Mouse (Mus musculus) forebrain, embryonic 11.5 days (tissue): ENCODE results near the gene Gm13287. TPM values are rescaled to one million over a fixed set of nuclear protein-coding genes. Genes with fewer than 3 reads are reported as not detected.
"Not testable (repeated sequence)": the region's sequence is repeated elsewhere in the genome, so short reads cannot be mapped to it uniquely, and the experiment has no call there.

ENCODE experiments used
- ATAC-seq: fragments of 200-750 bp; cut with Nextera tagmentation; replicated peaks from 2 replicates; pipeline ENCODE4 v1.8.0; 2017; ENCODE audit warnings: moderate TSS enrichment; ENCODE audit not compliant: low FRiP score
- DNase-seq: peaks from one replicate; pipeline ENCODE4 v3.0.0-alpha.2; 2017; ENCODE audit warnings: low spot score
- H3K27ac ChIP-seq: fragments of 300-500 bp; sonication (generic); 2 replicates; pipeline ENCODE4 v1.5.1; 2014; ENCODE audit warnings: low read depth, low read length
- H3K27me3 ChIP-seq: fragments of 300-500 bp; sonication (generic); 2 replicates; pipeline ENCODE4 v1.6.1; 2014; ENCODE audit warnings: mild to moderate bottlenecking, low read length, mixed read lengths; ENCODE audit not compliant: control insufficient read depth, insufficient read depth
- H3K36me3 ChIP-seq: fragments of 300-500 bp; sonication (generic); 2 replicates; pipeline ENCODE4 v1.6.1; 2014; ENCODE audit warnings: mild to moderate bottlenecking, low read length, moderate library complexity, mixed read lengths; ENCODE audit not compliant: control insufficient read depth, insufficient read depth
- H3K4me1 ChIP-seq: fragments of 300-500 bp; sonication (generic); replicated peaks from 2 replicates; pipeline ENCODE4 v1.6.1; 2014; ENCODE audit warnings: low read length, mixed read lengths; ENCODE audit not compliant: control insufficient read depth, insufficient read depth
- H3K4me2 ChIP-seq: fragments of 300-500 bp; sonication (generic); 2 replicates; pipeline ENCODE4 v1.6.1; 2014; ENCODE audit warnings: low read depth, mild to moderate bottlenecking, low read length, moderate library complexity, mixed read lengths; ENCODE audit not compliant: severe bottlenecking
- H3K4me3 ChIP-seq: fragments of 300-500 bp; sonication (generic); 2 replicates; pipeline ENCODE4 v1.5.1; 2014; ENCODE audit warnings: low read depth, low read length
- H3K9ac ChIP-seq: fragments of 300-500 bp; sonication (generic); 2 replicates; pipeline ENCODE4 v1.6.1; 2014; ENCODE audit warnings: low read length
- H3K9me3 ChIP-seq: fragments of 300-500 bp; sonication (generic); 2 replicates; pipeline ENCODE4 v1.6.1; 2016; ENCODE audit warnings: low read length, mixed read lengths; ENCODE audit not compliant: control insufficient read depth
- WGBS: fragments of 180-500 bp; shearing (Covaris S2); extraction: QIAGEN DNeasy Blood & Tissue Kit; methylation state at CpG from one replicate; pipeline ENCODE4 v1.1.7; 2014; 5-methylcytosine and 5-hydroxymethylcytosine counted together
- polyA plus RNA-seq: library from polyadenylated mRNA; unstranded; fragments of >200 nt; fragmentation: Nextera tagmentation; extraction: Ambion mirVana; gene quantifications from 2 replicates; pipeline ENCODE4 v1.2.1, GENCODE M21; 2014

Gene Gm13287
- not detected in 2 replicates for polyA plus RNA-seq

GRCm38 (mm10) chr4:88802954-88803353 lies at the start of gene Gm13287:
Gm13287 (plus strand) TSS chr4:88803254.
- no CpG with 5 or more reads among the region's 29 CpGs for WGBS
- H3K27ac ChIP-seq, H3K9me3 ChIP-seq, H3K4me3 ChIP-seq, ATAC-seq, H3K4me2 ChIP-seq, H3K4me1 ChIP-seq, DNase-seq, H3K27me3 ChIP-seq, H3K9ac ChIP-seq, H3K36me3 ChIP-seq: not testable (repeated sequence)

- WGBS, result 70% methylated on average over 15 of the region's 15 CpGs
- H3K27me3 ChIP-seq, result not testable (repeated sequence)
These were observed 48.2 kb upstream of the Gm13287 start, which contains the start of gene Gm13271 for GRCm38 (mm10) chr4:88754818-88755340. Gm13271 (plus strand) TSS chr4:88754868.

GRCm38 (mm10) chr4:88756581-88757513 lies 46.2 kb upstream of the Gm13287 start:
- H3K27me3 ChIP-seq, H3K36me3 ChIP-seq, H3K9me3 ChIP-seq, H3K4me1 ChIP-seq, ATAC-seq: not testable (repeated sequence)
- H3K4me2 ChIP-seq, result peak overlapping the region; percentile 65
- H3K27ac ChIP-seq, result peak overlapping the region; percentile 41; the same call in 1 of the 2 replicates
- peak overlapping the region; percentile 60 for H3K9ac ChIP-seq
- peak; percentile 56 for DNase-seq
- 12% methylated on average over 28 of the region's 31 CpGs for WGBS
- peak overlapping the region; percentile 35 for H3K4me3 ChIP-seq

More at GRCm38 (mm10) chr4:88754818-88755340, 48.2 kb upstream of the Gm13287 start, which contains the start of gene Gm13271:
- H3K4me3 ChIP-seq, H3K27ac ChIP-seq, DNase-seq, H3K4me1 ChIP-seq, H3K4me2 ChIP-seq, H3K36me3 ChIP-seq, ATAC-seq, H3K9me3 ChIP-seq, H3K9ac ChIP-seq: not testable (repeated sequence)

GRCm38 (mm10) chr4:88757628-88758031 lies 45.4 kb upstream of the Gm13287 start:
- not testable (repeated sequence) for H3K4me1 ChIP-seq, H3K9me3 ChIP-seq, H3K36me3 ChIP-seq, H3K27me3 ChIP-seq
- H3K9ac ChIP-seq, result peak overlapping the region; percentile 60
- ATAC-seq (peak; percentile 100), DNase-seq (peak; percentile 86)
- WGBS, result 0% methylated on average over 16 of the region's 21 CpGs
- H3K4me2 ChIP-seq, result peak overlapping the region; percentile 65
- H3K27ac ChIP-seq, result peak overlapping the region; percentile 41; the same call in 1 of the 2 replicates
- peak overlapping the region; percentile 35 for H3K4me3 ChIP-seq

GRCm38 (mm10) chr4:88758751-88759150 lies 44.3 kb upstream of the Gm13287 start:
- H3K4me2 ChIP-seq, H3K4me1 ChIP-seq, H3K9me3 ChIP-seq, ATAC-seq, H3K4me3 ChIP-seq, H3K27ac ChIP-seq, H3K36me3 ChIP-seq, H3K27me3 ChIP-seq, H3K9ac ChIP-seq, DNase-seq: not testable (repeated sequence)
- WGBS, result 85% methylated on average over 8 of the region's 9 CpGs

GRCm38 (mm10) chr4:88759610-88760268 lies 43.3 kb upstream of the Gm13287 start, which contains the start of gene Gm13283:
Gm13283 (plus strand) TSS chr4:88760119.
- H3K4me1 ChIP-seq, H3K9me3 ChIP-seq, H3K27ac ChIP-seq, H3K27me3 ChIP-seq, H3K36me3 ChIP-seq, ATAC-seq, H3K9ac ChIP-seq, DNase-seq: not testable (repeated sequence)
- Histone ChIP-seq H3K4me3 (peak within 1 kb of the TSS; percentile 14; the same call in 1 of the 2 replicates), H3K4me2 (peak within 1 kb of the TSS; percentile 46; the same call in 1 of the 2 replicates)
- 24% methylated on average over 6 of the region's 14 CpGs for WGBS

GRCm38 (mm10) chr4:88760431-88760830 lies 42.6 kb upstream of the Gm13287 start:
- Histone ChIP-seq H3K4me3 (peak overlapping the region; percentile 14; the same call in 1 of the 2 replicates), H3K4me2 (peak overlapping the region; percentile 46; the same call in 1 of the 2 replicates)
- H3K9ac ChIP-seq, H3K27ac ChIP-seq, H3K27me3 ChIP-seq, H3K36me3 ChIP-seq, ATAC-seq, H3K4me1 ChIP-seq, H3K9me3 ChIP-seq: not testable (repeated sequence)
- WGBS, result 2% methylated on average over 17 of the region's 28 CpGs
- DNase-seq, result peak; percentile 81

- DNase-seq, H3K9ac ChIP-seq, H3K4me1 ChIP-seq, H3K36me3 ChIP-seq, ATAC-seq, H3K27me3 ChIP-seq, H3K4me3 ChIP-seq, H3K27ac ChIP-seq, H3K4me2 ChIP-seq, H3K9me3 ChIP-seq: not testable (repeated sequence)
- WGBS, result 84% methylated on average over 6 of the region's 8 CpGs
These were observed 41.3 kb upstream of the Gm13287 start for GRCm38 (mm10) chr4:88761776-88762175.
